Mouse (Mus musculus) adrenal gland, adult 2 months (tissue): Measurements from ENCODE around the gene Blm. TPM values are rescaled to one million over a fixed set of nuclear protein-coding genes. Genes with fewer than 3 reads are reported as not detected.

Source experiments
- DNase-seq: peaks from one replicate; pipeline ENCODE4 v3.0.0; 2021
- long read RNA-seq: library from polyadenylated mRNA; stranded (forward); transcript quantifications from one replicate; pipeline ENCODE4 v2.0.0, GENCODE M21; 2021
- polyA plus RNA-seq: library from polyadenylated mRNA; depleted of rRNA; stranded (reverse); fragments of >200 nt; gene quantifications from 2 replicates; pipeline ENCODE4 v1.2.3, GENCODE M21; 2012; rRNA removed
- total RNA-seq, 2 experiments: library from RNA; stranded (reverse); gene quantifications; 2 replicates each; pipeline ENCODE4 v1.2.3; 2021

Gene Blm
- total RNA-seq (1 to 10 TPM; 2.0 to 3.1 TPM), polyA plus RNA-seq (0.16 and 0.17 TPM in 2 replicates)
- long read RNA-seq, full-length matches to known transcripts, result 2 of 3 reads
- long read RNA-seq, partial matches to known transcripts, result 1 of 3 reads
- long read RNA-seq, other reads (novel, unspliced or antisense), result 0 of 3 reads

DNA sequence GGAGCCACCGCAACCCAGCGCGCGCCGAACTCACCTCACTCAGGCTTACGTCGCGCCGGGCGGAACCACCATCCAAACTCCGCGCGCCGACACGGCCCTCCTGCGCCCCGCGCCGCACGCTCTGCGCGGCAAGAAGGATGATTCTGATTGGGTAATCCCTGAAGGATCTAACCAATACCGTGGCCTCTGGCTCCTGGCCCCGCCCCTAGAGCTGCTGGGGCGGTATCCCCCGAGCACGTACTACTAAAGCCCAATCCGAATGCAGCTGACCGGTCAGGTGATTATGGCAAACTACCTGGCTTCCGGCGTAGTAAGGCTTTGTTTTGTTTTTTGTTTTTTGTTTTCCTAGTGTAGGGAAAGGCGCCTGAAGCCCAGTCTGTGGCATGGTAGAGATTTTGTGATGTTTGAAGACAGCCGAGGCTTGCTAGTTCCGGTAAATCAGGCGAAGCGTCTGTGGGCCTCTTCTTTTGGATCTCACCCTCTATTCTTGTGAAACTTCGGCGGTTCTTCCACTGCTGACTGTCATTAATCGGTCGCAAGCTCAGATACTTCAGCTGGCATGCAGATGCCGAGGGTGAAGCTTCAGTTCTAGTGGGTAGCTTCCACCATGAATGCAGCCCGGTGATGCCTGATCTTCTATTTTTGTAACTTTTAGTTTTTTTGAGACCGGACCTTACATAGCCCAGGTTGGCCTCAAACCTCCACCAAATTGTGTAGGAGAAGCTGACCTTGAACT, at the start of gene Blm:
TSS of gene Blm (minus strand) at position 111 of the 736 bp plus-strand sequence.
- peak; percentile 98 for DNase-seq

DNA sequence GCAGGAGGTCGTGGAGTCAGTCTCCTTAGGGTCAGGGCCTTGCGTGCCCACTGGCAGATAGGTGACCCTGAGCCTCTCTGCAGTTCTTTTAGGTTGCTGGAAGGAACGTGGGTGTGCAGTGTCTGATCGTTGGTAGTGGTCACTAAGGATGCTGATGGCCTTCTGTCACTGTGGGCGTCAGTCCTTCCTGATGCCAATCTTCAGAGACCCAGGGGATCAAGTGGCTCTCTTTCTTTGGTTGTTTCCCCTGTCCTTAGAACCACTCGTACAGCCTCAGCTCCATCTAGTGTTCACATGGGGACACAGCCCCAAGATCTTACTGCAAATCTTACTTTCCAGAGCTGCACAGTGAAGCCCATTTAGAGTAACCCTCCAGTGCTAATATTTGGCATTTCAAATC, 49.1 kb upstream of the Blm start:
- peak; percentile 53 for DNase-seq

DNA sequence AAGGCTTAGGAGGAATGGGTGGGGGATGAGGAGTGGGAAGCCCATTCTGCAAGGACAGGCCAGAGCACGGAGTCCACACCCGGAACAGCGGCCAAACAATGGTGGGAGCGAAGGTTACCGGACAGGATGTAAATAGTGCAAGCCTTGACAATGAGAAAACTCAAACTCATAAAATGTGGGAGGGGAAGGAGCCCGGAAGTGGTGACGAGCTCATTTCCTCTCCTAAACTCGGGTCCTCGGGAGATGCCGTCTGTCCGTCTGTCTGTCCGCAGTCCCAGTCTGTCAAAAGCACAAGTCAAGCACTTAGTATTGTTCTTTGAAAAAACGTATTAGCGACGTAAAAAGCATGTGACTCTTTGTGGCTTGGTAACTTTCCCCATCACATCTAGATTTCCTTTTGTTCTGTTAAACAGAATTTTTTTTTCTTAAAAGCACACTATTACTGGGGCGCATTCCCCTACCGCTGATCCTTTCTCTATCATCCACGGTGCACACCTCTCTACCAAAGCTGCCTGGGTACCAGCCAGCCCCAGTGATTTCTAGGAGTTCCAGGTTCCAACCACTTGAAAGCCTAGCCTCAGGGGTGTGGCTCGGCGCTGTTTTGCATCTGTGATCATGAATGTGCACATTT, 48.0 kb upstream of the Blm start:
- peak; percentile 41 for DNase-seq

DNA sequence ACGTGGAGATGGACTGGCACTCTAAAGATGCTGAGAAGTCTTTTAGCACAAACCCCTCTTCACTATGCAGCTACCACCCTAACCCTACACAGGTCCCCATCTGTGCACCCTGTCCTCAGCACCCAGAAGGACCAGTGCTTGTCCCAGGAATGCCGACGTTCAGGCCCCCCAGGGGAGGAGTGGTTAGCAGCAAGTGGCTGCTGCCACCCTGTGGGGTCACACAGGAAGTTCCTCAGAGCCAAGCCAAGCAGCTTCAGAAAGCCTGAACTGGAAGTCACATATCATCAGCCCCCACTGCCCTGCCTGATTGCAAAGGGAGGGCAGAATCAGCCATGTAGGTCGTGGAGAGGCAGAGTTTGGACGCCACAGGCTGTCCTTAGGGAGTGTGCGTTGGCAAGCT, 45.4 kb upstream of the Blm start:
- DNase-seq, result peak; percentile 56

DNA sequence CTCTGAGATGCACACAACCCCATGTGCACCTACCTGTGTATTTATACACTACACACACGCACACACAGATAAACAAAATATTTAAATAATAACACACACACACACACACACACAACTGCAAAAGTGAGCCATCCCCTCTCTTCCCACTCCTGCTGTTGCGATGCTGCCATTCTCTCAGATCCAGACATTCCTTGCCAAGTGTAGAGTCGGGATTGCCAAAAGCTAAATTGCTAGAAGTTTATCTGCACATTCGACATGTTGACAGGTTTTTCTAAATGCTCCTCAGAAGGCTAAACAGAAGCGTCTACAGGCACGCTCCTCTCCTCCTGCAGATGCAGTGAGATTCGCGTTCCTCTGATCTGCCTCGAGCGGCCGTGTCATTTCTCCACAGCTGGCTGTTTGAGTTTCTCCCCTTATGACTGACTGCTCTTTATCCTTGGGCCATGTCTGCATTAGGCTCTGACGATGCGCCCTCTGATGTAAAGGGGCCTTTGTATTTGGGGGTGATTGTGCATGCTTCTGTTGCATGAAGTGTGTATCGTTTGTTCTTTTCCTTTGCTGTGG, 42.6 kb upstream of the Blm start:
- DNase-seq, result no peak

DNA sequence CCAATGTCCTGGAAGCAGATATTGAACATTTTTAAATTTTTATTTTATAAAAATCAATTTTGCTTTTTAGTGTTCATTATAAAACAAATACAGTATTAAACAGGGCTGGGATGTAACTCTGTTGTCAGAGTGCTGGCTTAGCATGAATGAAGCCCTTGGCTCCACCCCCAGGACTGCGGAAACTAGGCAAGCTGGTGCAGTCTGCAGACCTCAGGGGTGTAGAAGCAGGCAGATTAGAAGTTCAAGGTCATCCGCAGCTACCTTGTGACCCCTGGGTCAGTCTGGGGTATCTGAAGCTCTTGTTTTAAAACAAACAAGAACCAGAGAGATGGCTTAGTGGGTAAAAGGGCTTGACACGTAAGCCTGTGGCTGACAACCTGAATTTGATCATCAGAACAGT, 41.7 kb upstream of the Blm start:
- no peak for DNase-seq

DNA sequence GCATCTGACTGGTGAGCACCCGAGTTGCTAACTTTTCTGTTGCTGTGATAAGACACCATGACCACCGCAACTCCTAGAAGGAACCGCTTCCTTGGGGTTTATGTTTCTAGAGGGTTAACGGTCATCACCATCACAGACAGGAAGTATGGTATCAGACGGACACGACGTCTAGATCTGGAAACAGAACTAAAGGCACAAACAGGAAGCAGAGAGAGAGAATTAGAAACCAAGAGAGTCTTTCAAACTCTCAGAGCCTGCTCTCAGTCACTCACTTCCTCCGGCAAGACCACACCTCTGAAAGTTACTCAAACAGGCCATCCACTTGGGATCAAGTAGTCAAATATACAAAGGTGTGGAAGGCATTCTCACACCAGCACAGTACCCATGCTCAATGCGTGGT, 40.8 kb upstream of the Blm start:
- no peak for DNase-seq

DNA sequence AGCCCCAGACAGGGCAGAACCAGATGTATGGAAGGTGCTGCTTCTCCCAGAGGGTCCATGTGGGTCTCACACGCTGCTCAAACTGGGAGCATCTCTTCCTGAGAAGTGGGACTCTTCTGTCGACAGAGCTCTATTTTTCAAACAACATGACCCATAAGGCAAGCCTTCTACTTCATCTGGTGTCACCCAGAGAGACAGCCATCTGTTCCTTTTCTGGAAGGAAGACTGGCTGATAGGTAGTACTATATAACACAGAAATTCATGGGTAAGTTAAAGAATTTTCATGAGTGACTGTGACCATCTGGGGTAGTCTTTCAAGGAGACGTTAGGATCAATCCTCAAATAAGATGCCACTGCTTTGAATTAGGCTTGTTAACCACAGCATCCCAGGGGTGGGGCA, 38.2 kb upstream of the Blm start:
- DNase-seq, result no peak

DNA sequence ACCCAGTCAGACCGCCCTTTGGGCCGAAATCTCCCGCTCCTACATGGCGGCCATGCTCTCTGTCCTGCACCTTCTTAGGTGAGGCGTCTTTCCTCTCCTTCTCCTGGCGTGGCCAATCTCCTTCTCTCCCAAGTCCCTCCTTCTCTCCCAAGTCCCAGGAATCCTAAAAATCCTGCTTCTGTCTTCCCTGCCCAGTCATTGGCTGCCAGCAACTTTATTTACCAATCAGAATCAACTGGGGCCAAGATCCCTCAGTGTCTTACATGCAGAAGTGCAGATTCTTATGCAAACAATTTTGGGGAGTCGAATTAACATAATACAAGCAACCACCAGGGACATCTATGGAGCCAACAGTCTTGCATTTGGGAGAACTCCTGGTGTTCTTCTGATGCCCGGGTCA, 33.1 kb upstream of the Blm start:
- DNase-seq, result no peak

DNA sequence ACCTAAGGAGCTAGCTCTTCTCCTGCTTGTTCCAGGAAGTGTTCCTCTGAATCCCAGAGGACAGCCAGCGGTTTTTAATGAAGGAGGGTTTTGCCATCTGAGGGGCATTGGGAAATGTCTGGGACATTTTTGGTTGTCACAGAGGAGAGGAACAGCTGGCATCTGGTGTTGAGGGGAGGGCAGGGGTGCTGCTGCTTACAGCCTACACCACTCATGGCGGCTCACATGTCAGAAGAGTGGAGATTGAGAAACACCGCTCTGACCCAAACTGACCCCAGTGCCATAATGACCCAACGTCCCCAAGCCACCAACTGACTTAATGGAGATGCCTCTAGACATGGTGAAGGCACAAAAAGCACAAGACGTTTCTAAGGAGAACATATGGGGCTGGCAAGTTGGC, 27.0 kb upstream of the Blm start:
- DNase-seq, result no peak

DNA sequence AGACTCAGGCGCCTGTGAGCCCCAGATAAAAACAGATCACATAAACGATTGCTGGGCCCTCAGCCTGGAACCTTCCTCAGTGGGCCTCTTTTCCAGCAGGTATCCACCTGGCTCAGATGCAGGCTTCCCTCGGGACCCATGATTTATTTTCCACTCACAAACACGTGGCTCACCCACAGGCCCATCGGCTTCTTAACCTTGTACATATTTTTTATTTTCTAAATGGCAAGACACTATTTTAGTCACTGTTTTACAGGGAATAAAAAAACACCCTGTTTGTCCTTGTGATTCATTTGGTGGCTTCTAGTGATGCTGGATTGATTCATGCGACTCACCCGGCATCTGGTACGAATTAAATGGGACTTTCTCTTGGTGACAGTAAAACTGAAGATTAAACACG, 26.4 kb upstream of the Blm start:
- DNase-seq, result peak; percentile 73

DNA sequence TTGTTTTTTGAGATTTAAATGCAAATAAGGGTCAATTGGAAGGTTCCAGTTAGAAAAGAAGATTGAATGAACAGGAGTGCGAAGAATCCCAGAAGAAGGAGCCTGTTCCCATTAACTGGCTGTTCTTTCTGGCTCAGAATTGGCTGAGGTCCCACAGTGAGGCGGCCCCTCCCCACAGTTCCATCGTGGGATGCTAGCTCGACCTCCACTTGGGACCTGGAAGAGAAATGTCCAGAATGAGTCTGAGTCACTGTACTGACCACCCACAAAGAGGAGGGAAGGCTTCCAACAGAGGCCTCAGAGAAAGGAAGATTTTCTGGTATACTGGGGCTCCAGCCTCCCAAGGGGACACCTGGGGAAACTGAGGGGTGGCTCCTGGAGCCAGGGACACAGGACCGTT, 23.7 kb upstream of the Blm start:
- DNase-seq, result no peak

DNA sequence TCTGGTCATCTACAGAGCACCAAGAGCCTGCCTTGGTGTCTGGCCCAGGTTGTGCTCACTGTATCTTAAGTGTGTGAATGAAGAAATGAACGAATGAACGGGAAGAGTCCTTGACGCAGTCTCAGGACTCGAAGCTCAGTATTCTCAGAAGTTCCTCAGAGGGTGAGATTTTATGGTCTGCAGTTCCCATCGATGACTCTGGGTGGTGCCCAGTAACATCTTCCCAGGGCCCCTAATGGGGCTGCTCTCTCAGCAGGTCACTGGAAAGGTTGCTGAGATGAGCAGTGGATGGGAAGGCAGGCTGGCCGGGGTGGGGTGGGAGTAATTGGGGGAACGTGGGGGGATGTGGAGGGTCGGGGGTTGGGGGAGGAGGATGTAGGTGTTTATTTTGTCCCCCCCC, 23.2 kb upstream of the Blm start:
- no peak for DNase-seq

DNA sequence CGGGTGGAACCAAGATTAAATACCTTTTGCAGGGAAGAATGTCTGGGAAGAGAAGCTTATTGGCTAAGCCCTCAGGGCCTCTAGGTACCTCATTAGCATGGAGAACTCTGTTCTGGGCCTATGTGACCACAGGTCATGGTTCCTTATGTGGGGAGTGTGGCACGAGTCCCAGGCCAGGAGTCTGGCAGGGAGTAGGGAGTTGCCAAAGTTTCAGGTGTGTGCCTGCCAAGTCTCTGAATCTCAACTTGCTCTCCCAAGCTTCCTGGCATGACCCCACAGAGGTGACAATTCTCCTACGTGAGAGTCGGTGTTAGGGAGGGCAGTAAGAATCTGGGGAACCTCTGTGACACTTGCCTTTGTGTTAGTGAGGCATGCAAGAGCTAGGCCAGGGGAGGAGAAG, 22.2 kb upstream of the Blm start:
- no peak for DNase-seq

DNA sequence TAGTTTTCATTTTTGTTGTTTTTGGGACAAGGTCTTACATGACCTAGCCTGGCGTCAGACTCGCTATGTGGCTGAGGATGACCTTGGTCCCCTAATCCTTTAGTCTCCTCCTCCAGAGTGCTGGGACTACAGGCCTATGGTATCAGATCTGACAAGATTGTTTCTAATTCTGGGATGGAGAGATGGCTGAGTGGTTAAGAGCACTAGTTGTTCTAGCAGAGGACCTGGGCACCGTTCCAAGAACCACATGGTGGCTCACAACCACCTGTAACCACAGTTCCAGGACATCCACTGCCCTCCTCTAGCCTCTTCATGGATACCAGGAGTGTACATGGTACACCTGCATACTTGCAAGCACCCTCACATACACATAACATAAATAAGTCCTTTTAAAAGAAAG, 21.2 kb upstream of the Blm start:
- peak; percentile 56 for DNase-seq

DNA sequence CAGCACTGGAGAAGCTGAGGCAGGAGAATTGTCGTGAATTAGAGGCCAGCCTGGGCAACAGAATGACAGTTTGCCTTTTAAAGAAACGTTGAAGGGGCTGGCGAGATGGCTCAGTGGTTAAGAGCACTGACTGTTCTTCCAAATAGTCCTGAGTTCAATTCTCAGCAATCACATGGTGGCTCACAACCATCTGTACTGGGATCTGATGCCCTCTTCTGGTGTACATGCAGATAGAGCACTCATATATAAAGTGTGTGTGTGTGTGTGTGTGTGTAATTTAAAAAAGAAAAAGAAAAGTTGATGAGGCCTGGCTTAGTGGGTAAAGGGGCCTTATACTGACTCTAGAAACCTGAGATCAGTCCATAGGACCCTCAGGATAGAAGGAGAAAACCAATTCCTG, 20.2 kb upstream of the Blm start:
- DNase-seq, result no peak

DNA sequence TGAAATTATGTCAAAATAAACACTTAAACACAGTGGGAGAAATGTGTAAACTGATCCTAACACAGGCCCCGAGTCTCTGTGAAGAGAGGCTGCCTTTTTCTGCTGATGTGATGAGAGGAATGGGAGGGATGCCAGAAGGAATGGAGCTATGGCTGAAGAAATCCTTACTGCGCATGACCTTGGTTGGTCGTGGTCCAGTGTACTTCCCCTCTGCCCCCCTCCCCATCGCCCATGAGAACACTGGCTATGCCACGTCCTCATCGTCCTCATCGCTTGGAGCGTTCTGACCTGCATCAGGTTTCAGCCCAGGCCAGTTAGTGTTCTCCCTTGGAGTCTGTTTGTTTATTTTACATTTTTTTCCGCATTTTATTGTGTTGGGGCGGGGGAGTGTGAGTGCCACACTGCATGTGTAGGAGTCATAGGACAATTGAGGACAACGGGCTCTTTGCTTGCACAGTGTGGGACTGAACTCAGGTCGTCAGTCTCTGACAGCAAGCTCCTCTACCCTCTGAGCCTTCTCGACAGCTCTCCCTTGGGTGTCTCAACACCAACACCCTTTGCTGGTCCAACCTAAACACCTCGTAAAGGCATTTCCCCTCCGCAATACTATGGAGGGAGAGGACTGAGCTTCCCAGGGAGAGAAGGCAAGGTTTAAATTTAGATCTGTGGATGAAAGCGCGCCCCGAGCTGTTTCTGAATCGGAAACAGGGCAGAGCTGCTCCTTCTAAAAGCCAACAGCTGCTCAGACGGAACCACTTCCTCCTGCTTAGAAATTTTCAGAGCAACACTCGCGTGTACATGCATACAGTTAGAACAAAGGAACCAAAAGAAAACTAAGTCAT, 19.5 kb upstream of the Blm start:
- DNase-seq, result no peak

DNA sequence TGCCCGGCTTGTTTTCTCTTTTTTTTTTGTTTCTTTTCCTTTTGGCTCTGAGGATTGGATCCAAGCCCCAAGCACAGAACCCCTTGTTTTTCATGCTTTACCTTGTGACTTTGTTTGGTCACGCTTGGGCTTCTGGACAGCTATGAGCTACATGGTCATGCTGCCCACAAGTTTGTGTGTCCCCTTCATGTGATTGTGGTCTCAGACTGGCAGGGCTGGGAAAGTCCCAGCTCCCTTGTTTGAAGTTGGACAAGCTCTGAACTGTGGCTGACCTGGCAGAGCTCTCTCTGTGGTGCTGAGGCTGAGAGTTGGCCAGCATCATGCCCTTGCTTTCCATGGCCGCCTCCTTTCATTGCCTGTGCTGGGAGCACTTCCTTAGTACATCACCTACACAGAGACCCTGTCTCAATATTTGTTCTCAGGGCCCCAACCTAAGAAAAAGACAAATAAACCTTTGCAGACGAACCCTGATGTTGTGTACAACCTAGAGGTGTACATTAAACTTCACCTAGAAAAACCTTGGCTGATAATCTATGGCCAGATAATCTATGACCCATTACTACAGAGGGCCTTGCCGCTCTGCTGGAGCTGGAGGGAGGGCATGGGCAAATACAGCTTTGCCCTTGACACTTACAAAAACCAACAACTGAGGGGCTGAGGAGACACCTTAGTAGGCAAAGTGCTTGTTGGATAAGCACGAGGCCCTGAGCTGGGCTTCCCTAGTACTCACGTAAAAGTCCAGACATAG, 13.8 kb upstream of the Blm start:
- no peak for DNase-seq

DNA sequence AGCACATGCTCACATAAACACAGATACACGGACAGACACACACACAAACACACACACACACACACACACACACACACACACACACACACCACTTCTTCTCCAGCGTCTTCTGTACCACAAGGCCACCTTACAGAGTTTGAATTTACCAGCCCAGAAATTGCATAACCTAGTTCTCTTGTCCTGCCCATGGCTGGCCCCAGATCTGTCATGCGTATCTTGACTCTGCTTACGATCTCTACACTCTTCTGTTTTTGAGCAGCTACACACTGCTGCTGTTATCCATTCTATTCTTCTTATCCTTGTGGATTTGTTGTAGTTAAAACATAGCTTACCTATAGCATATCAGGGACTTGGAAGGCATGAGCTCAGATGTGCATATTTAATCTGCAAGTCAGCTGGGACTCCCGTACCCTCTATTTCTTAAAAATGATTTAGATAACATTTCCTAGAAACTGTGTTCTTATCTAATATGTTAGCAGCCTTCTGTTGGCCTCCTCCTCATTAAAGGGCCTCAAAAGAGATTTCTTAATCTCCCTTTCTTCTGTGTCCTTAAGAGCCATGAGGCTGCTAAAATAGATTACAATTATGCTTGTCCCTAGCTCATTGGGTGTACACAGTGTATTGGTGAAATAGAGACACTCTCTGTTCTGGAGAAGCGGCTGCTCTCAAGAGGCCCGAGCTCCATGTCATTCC, 7.4 kb upstream of the Blm start:
- no peak for DNase-seq

DNA sequence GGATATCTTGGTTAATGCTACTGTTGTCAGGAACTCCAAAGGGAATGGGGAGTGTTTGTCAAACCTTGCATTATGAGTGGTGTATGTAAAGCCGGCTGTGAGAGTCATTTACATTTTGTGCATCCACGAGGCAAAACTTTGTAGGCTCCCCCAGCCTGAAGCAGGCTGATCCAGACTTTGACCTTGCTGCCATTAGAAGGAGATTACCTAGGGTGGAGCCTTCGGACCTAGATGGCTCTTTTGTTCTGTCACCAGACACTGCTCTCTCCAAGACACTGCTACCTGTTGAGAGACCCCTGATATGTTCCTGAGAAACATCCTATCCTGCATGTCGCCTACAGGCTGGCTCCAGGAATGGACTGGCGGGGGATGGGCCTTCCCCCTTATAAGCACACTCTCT, 4.7 kb upstream of the Blm start:
- no peak for DNase-seq
